Mouse (Mus musculus): Measurements from ENCODE around the gene Edn3. TPM values are rescaled to one million over a fixed set of nuclear protein-coding genes. Genes with fewer than 3 reads are reported as not detected.

Gene Edn3
- polyA plus RNA-seq (2016; fragmentation: Nextera tagmentation; extraction: Ambion mirVana) = 7.2 and 8.0 TPM in 2 replicates

- no peaks in the 10 kb centered on the region for H3K9me3 ChIP-seq
- H3K27me3 ChIP-seq (replicated peaks) = peaks cover 17% of the 10 kb centered on the region
- peak within 1 kb of the TSS; percentile 79 for H3K4me2 ChIP-seq (replicated peaks)
- H3K27ac ChIP-seq = no peak within 1 kb of the TSS
- peak within 1 kb of the TSS; percentile 39 for H3K4me3 ChIP-seq
- WGBS = 2% methylated on average over 48 of the region's 48 CpGs
- H3K4me1 ChIP-seq = peaks cover 9% of the 10 kb centered on the region
- peak; percentile 40; the same call in 1 of the 2 replicates for ATAC-seq (ENCODE audit: low FRiP score, low read depth)
- H3K36me3 ChIP-seq = no peaks in the 10 kb centered on the region
- peak within 1 kb of the TSS; percentile 58 for H3K9ac ChIP-seq
Observed at GRCm38 (mm10) chr2:174760479-174761121, at the start of gene Edn3. Gene Edn3 (plus strand): TSS chr2:174760619.

GRCm38 (mm10) chr2:174712043-174712442, 48.4 kb upstream of the Edn3 start:
- H3K9ac ChIP-seq = no peak overlapping the region
- no peaks in the 10 kb centered on the region for H3K27me3 ChIP-seq (replicated peaks)
- H3K4me1 ChIP-seq = no peaks in the 10 kb centered on the region
- WGBS = 98% methylated on average over 1 of the region's 1 CpGs
- H3K36me3 ChIP-seq = no peaks in the 10 kb centered on the region
- H3K27ac ChIP-seq = no peak overlapping the region
- H3K4me3 ChIP-seq = no peak overlapping the region
- H3K4me2 ChIP-seq (replicated peaks) = no peak overlapping the region
- no peaks in the 10 kb centered on the region for H3K9me3 ChIP-seq
- ATAC-seq (ENCODE audit: low FRiP score, low read depth) = no peak

GRCm38 (mm10) chr2:174715938-174716337, 44.5 kb upstream of the Edn3 start:
- Histone ChIP-seq H3K4me1 (no peaks in the 10 kb centered on the region), H3K4me3 (no peak overlapping the region), H3K9ac (no peak overlapping the region), H3K36me3 (no peaks in the 10 kb centered on the region), H3K9me3 (no peaks in the 10 kb centered on the region), H3K4me2 (replicated peaks) (no peak overlapping the region), H3K27me3 (replicated peaks) (no peaks in the 10 kb centered on the region), H3K27ac (no peak overlapping the region)
- ATAC-seq (ENCODE audit: low FRiP score, low read depth) = no peak

- Histone ChIP-seq H3K4me1 (no peaks in the 10 kb centered on the region), H3K4me3 (no peak overlapping the region), H3K9ac (no peak overlapping the region), H3K27me3 (replicated peaks) (no peaks in the 10 kb centered on the region), H3K36me3 (no peaks in the 10 kb centered on the region), H3K4me2 (replicated peaks) (no peak overlapping the region), H3K27ac (no peak overlapping the region), H3K9me3 (no peaks in the 10 kb centered on the region)
- WGBS = 91% methylated on average over 4 of the region's 4 CpGs
- ATAC-seq (ENCODE audit: low FRiP score, low read depth) = no peak
Observed at GRCm38 (mm10) chr2:174717857-174718256, 42.6 kb upstream of the Edn3 start.

GRCm38 (mm10) chr2:174727114-174727823, 33.1 kb upstream of the Edn3 start:
- no peaks in the 10 kb centered on the region for H3K36me3 ChIP-seq
- no peak overlapping the region for H3K4me3 ChIP-seq
- no peak overlapping the region for H3K4me2 ChIP-seq (replicated peaks)
- no peak overlapping the region for H3K9ac ChIP-seq
- H3K27me3 ChIP-seq (replicated peaks) = no peaks in the 10 kb centered on the region
- peak; percentile 31; the same call in 1 of the 2 replicates for ATAC-seq (ENCODE audit: low FRiP score, low read depth)
- H3K9me3 ChIP-seq = no peaks in the 10 kb centered on the region
- no peak overlapping the region for H3K27ac ChIP-seq
- WGBS = 82% methylated on average over 10 of the region's 10 CpGs
- H3K4me1 ChIP-seq = peaks cover 3% of the 10 kb centered on the region; the same call in 1 of the 2 replicates

- ATAC-seq (ENCODE audit: low FRiP score, low read depth) = no peak
- no peaks in the 10 kb centered on the region for H3K9me3 ChIP-seq
- H3K4me2 ChIP-seq (replicated peaks) = no peak overlapping the region
- H3K36me3 ChIP-seq = no peaks in the 10 kb centered on the region
- no peak overlapping the region for H3K9ac ChIP-seq
- H3K4me1 ChIP-seq = no peaks in the 10 kb centered on the region
- WGBS = 90% methylated on average over 5 of the region's 5 CpGs
- no peak overlapping the region for H3K4me3 ChIP-seq
- H3K27ac ChIP-seq = no peak overlapping the region
- no peaks in the 10 kb centered on the region for H3K27me3 ChIP-seq (replicated peaks)
Observed at GRCm38 (mm10) chr2:174731939-174732338, 28.5 kb upstream of the Edn3 start.

- Histone ChIP-seq H3K36me3 (no peaks in the 10 kb centered on the region), H3K9me3 (no peaks in the 10 kb centered on the region), H3K27me3 (replicated peaks) (no peaks in the 10 kb centered on the region), H3K4me2 (replicated peaks) (no peak overlapping the region), H3K4me3 (no peak overlapping the region), H3K9ac (no peak overlapping the region), H3K27ac (no peak overlapping the region), H3K4me1 (no peaks in the 10 kb centered on the region)
- 97% methylated on average over 1 of the region's 1 CpGs for WGBS
- ATAC-seq (ENCODE audit: low FRiP score, low read depth) = no peak
Observed at GRCm38 (mm10) chr2:174735270-174735669, 25.1 kb upstream of the Edn3 start.

- Histone ChIP-seq H3K4me2 (replicated peaks) (no peak overlapping the region), H3K4me3 (no peak overlapping the region), H3K4me1 (no peaks in the 10 kb centered on the region), H3K27ac (no peak overlapping the region), H3K9ac (no peak overlapping the region), H3K36me3 (no peaks in the 10 kb centered on the region), H3K9me3 (no peaks in the 10 kb centered on the region), H3K27me3 (replicated peaks) (no peaks in the 10 kb centered on the region)
- WGBS = 84% methylated on average over 1 of the region's 1 CpGs
- ATAC-seq (ENCODE audit: low FRiP score, low read depth) = no peak
Observed at GRCm38 (mm10) chr2:174747182-174747581, 13.2 kb upstream of the Edn3 start.

GRCm38 (mm10) chr2:174748381-174748780, 12.0 kb upstream of the Edn3 start:
- ATAC-seq (ENCODE audit: low FRiP score, low read depth) = no peak
- Histone ChIP-seq H3K9me3 (no peaks in the 10 kb centered on the region), H3K4me2 (replicated peaks) (no peak overlapping the region), H3K4me1 (no peaks in the 10 kb centered on the region), H3K36me3 (no peaks in the 10 kb centered on the region), H3K27me3 (replicated peaks) (no peaks in the 10 kb centered on the region), H3K9ac (no peak overlapping the region), H3K4me3 (no peak overlapping the region), H3K27ac (no peak overlapping the region)
- WGBS = 74% methylated on average over 8 of the region's 8 CpGs

- H3K27me3 ChIP-seq (replicated peaks) = no peaks in the 10 kb centered on the region
- no peaks in the 10 kb centered on the region for H3K36me3 ChIP-seq
- H3K4me2 ChIP-seq (replicated peaks) = no peak overlapping the region
- no peaks in the 10 kb centered on the region for H3K4me1 ChIP-seq
- no peak for ATAC-seq (ENCODE audit: low FRiP score, low read depth)
- WGBS = 90% methylated on average over 1 of the region's 1 CpGs
- H3K4me3 ChIP-seq = no peak overlapping the region
- no peaks in the 10 kb centered on the region for H3K9me3 ChIP-seq
- no peak overlapping the region for H3K27ac ChIP-seq
- H3K9ac ChIP-seq = no peak overlapping the region
Observed at GRCm38 (mm10) chr2:174753197-174753596, 7.2 kb upstream of the Edn3 start.

- WGBS = 79% methylated on average over 1 of the region's 1 CpGs
- no peak for ATAC-seq (ENCODE audit: low FRiP score, low read depth)
Observed at GRCm38 (mm10) chr2:174754231-174754630, 6.2 kb upstream of the Edn3 start.

GRCm38 (mm10) chr2:174759189-174759588, 1.2 kb upstream of the Edn3 start:
- no peak overlapping the region for H3K4me3 ChIP-seq
- H3K27me3 ChIP-seq (replicated peaks) = peaks cover 17% of the 10 kb centered on the region
- H3K4me1 ChIP-seq = peaks cover 9% of the 10 kb centered on the region
- H3K9ac ChIP-seq = no peak overlapping the region
- no peak for ATAC-seq (ENCODE audit: low FRiP score, low read depth)
- H3K4me2 ChIP-seq (replicated peaks) = no peak overlapping the region
- WGBS = 88% methylated on average over 4 of the region's 4 CpGs
- H3K27ac ChIP-seq = no peak overlapping the region
- H3K9me3 ChIP-seq = no peaks in the 10 kb centered on the region
- no peaks in the 10 kb centered on the region for H3K36me3 ChIP-seq

More at GRCm38 (mm10) chr2:174754231-174754630, 6.2 kb upstream of the Edn3 start:
- no peak overlapping the region for H3K27ac ChIP-seq
- no peak overlapping the region for H3K4me3 ChIP-seq
- H3K4me2 ChIP-seq (replicated peaks) = no peak overlapping the region
- H3K27me3 ChIP-seq (replicated peaks) = no peaks in the 10 kb centered on the region
- H3K9ac ChIP-seq = no peak overlapping the region
- H3K9me3 ChIP-seq = no peaks in the 10 kb centered on the region
- no peaks in the 10 kb centered on the region for H3K36me3 ChIP-seq
- no peaks in the 10 kb centered on the region for H3K4me1 ChIP-seq
